Mouse (Mus musculus): Measurements from ENCODE around the gene Ksr2. TPM values are rescaled to one million over a fixed set of nuclear protein-coding genes. Genes with fewer than 3 reads are reported as not detected.

Gene Ksr2
- total RNA-seq, 2 experiments from 2014 or later: 0.16 to 0.27 TPM

- DNase-seq: no peak
Observed at GRCm38 (mm10) chr5:117781178-117781577, 367.4 kb downstream of the Ksr2 start.

- no peak for DNase-seq
Observed at GRCm38 (mm10) chr5:117790071-117790470, 376.3 kb downstream of the Ksr2 start.

GRCm38 (mm10) chr5:117791875-117792274 is 378.1 kb downstream of the Ksr2 start:
- no peak for DNase-seq

GRCm38 (mm10) chr5:117800849-117801248 is 387.0 kb downstream of the Ksr2 start:
- no peak for DNase-seq

- peak; percentile 33 for DNase-seq
Observed at GRCm38 (mm10) chr5:117802071-117802521, 388.3 kb downstream of the Ksr2 start.

- no peak for DNase-seq
Observed at GRCm38 (mm10) chr5:117803551-117803950, 389.8 kb downstream of the Ksr2 start.

GRCm38 (mm10) chr5:117810930-117811329 is 397.1 kb downstream of the Ksr2 start:
- DNase-seq: no peak

GRCm38 (mm10) chr5:117818800-117819199 is 405.0 kb downstream of the Ksr2 start:
- DNase-seq: no peak

- DNase-seq: no peak
Observed at GRCm38 (mm10) chr5:117820445-117820844, 406.6 kb downstream of the Ksr2 start.

- no peak for DNase-seq
Observed at GRCm38 (mm10) chr5:117823811-117824210, 410.0 kb downstream of the Ksr2 start.

GRCm38 (mm10) chr5:117824486-117824885 is 410.7 kb downstream of the Ksr2 start:
- no peak for DNase-seq

Other genes starting within 250 kb of the Ksr2 start
- gene Pebp1, start 126.4 kb upstream of the Ksr2 start, total RNA-seq (2021): 100 to 1,000 TPM; 307 to 317 TPM
- gene Vsig10, start 94.9 kb upstream of the Ksr2 start, total RNA-seq (2021): 10 to 100 TPM in 1 of 2 experiments, 1 to 10 TPM in 1; 8.6 to 11.9 TPM
- gene Wsb2, start 56.7 kb upstream of the Ksr2 start, total RNA-seq (2021): 10 to 100 TPM; 80.3 to 83.1 TPM
- 1 to 10 TPM; 7.5 to 8.5 TPM for gene Rfc5, start 25.0 kb upstream of the Ksr2 start, total RNA-seq (2021)

Data from gastrocnemius, postnatal 10 days (tissue).